Mouse (Mus musculus) liver, embryonic 14.5 days (tissue): ENCODE measurements around the gene Pcp4l1.
"Not testable (repeated sequence)": the region's sequence is repeated elsewhere in the genome, so short reads cannot be mapped to it uniquely, and the experiment has no call there.

Experiments
- CTCF ChIP-seq: IDR thresholded peaks from 2 replicates; pipeline ENCODE4 v1.5.1; 2016; ENCODE audit warnings: antibody characterized with exemption, low read depth, control low read depth
- EP300 ChIP-seq: IDR thresholded peaks from 2 replicates; pipeline ENCODE4 v1.6.1; 2016; ENCODE audit warnings: antibody characterized with exemption, low read depth

DNA sequence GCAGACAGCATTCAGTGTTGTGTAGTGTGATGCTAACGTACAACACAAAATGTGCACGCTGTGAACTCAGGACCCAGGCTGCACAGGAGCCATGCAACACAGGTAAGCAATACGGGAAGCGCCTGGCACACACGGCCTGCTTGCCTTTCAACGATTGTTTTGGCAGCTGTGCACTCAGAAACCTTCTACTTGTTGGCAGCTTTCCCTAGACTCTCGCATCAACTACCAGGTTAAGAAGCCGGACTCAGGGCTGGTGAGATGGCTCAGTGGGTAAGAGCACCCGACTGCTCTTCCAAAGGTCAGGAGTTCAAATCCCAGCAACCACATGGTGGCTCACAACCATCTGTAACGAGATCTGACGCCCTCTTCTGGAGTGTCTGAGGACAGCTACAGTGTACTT lies 53.1 kb downstream of the Pcp4l1 start:
- TF ChIP-seq CTCF, EP300: not testable (repeated sequence)
